Mouse (Mus musculus) embryonic fibroblast, embryonic 13.5 days (primary cell): ENCODE data around the gene Hsd17b11. TPM values are rescaled to one million over a fixed set of nuclear protein-coding genes. Genes with fewer than 3 reads are reported as not detected.
A peak's percentile ranks its signal among the peaks of the same experiment; 100 is the strongest.

ENCODE experiments used
- H3K27ac ChIP-seq: 2 replicates; pipeline ENCODE4 v1.5.1; 2012; ENCODE audit warnings: low read length, control low read depth, inconsistent platforms; ENCODE audit not compliant: insufficient read depth
- H3K4me1 ChIP-seq: 2 replicates; pipeline ENCODE4 v1.6.1; 2011; ENCODE audit warnings: low read length; ENCODE audit not compliant: control insufficient read depth, insufficient read depth
- H3K4me3 ChIP-seq: 2 replicates; pipeline ENCODE4 v1.5.1; 2011; ENCODE audit warnings: mild to moderate bottlenecking, control low read depth, low read length; ENCODE audit not compliant: insufficient read depth
- CTCF ChIP-seq: IDR thresholded peaks from 2 replicates; pipeline ENCODE4 v1.5.1; 2011; ENCODE audit warnings: mild to moderate bottlenecking, control low read depth, low read length, moderate library complexity, borderline replicate concordance; ENCODE audit not compliant: insufficient read depth
- POLR2A ChIP-seq: IDR thresholded peaks from 2 replicates; pipeline ENCODE4 v1.6.1; 2011; ENCODE audit warnings: low read depth, mild to moderate bottlenecking, control low read depth, low read length, moderate library complexity
- polyA plus RNA-seq: library from polyadenylated mRNA; stranded (reverse); fragments of >200 nt; gene quantifications from 2 replicates; pipeline ENCODE4 v1.2.4, GENCODE M21; 2011; ENCODE audit warnings: low read depth; ENCODE audit not compliant: missing spikeins, insufficient read length

The Hsd17b11 gene
- polyA plus RNA-seq, 1 experiment: 36.9 TPM

DNA sequence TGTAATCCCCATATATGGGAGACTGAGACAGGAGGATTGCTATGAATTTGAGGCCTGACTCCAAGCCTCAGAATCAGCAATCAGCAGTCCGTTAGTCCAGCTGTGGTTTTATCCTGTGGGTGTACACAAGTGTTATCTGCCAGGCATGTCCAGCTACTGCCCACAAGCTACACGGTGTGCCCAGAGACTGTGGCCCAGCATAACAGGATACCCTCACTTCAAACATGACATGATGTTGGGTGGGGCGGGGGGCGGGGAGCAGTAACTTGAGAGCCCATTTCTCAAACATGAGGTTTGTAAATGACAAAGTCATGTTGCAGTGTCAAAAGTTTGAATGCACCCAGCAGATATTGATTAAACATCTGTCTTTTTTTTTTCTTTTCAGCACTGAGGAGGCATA, 34.1 kb upstream of the Hsd17b11 start:
- peaks cover 3% of the 10 kb centered on the region; the same call in 1 of the 2 replicates for H3K4me1 ChIP-seq
- TF ChIP-seq CTCF: no peak
- no peak for TF ChIP-seq POLR2A
- peak overlapping the region; percentile 53 for H3K27ac ChIP-seq
- H3K4me3 ChIP-seq: no peak overlapping the region

DNA sequence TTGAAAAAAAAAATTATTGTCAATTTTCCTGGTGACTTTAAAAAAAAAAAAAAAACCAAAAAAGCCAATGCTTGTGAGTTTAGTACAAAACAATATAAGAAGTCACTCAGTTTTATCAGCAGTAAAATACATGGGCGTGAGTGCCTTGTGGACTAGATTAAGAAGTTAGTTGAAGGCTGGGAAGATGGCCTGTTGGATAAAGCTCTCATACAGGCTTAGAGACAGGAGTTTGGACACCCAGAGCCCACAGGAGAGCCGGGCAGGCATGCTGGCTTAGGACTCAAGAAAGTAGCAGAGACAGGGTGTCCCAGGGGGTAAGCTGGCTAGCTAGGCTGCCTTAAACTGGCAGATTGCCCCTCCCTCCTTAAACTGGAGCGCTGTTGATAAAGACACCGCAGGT, 33.2 kb upstream of the Hsd17b11 start:
- Histone ChIP-seq H3K4me3 (no peak overlapping the region), H3K27ac (no peak overlapping the region), H3K4me1 (peaks cover 3% of the 10 kb centered on the region; the same call in 1 of the 2 replicates)
- no peak for TF ChIP-seq CTCF

DNA sequence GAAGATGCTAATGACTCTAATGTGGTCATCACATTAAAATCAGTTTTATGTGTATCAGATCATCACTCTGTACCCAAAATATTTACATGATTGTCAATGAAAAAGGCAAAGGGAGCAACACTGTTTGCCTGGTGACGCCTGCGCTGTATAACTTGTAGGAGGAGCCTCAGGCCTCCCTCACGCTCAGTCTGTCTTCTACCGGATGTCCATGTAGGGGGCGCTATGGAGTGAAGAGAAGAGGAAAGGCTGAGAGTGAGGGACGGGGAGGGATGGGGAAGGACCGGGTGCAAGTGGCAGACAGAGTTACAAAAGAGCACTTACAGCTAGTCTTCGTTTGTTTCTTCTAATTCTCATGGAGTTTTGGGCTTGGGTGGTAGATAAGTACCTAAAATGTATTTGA, 31.2 kb upstream of the Hsd17b11 start:
- TF ChIP-seq CTCF (no peak), POLR2A (no peak)
- Histone ChIP-seq H3K4me3 (no peak overlapping the region), H3K27ac (no peak overlapping the region), H3K4me1 (peaks cover 3% of the 10 kb centered on the region; the same call in 1 of the 2 replicates)

DNA sequence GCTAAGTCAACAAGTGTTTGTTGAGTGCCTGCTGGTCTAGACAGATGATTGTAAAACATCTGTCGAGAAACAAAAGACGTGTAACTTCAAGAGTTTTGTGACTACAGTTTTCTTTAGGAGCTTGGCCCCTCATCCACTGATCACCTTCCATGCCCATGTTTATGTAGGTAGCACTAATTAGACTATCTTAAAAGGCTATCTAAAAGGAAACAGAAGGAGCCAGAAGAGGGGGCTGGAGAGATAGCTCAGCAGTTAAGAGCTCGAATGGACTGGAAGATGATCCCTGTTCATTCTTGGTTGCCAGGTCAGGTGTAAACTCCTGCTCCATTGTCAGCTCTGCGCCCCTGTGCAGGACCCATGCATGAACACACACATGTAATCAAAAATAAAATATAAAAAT, 26.4 kb upstream of the Hsd17b11 start:
- Histone ChIP-seq H3K27ac (no peak overlapping the region), H3K4me1 (no peaks in the 10 kb centered on the region; the same call in 1 of the 2 replicates), H3K4me3 (peak overlapping the region; percentile 79)
- TF ChIP-seq CTCF: no peak

DNA sequence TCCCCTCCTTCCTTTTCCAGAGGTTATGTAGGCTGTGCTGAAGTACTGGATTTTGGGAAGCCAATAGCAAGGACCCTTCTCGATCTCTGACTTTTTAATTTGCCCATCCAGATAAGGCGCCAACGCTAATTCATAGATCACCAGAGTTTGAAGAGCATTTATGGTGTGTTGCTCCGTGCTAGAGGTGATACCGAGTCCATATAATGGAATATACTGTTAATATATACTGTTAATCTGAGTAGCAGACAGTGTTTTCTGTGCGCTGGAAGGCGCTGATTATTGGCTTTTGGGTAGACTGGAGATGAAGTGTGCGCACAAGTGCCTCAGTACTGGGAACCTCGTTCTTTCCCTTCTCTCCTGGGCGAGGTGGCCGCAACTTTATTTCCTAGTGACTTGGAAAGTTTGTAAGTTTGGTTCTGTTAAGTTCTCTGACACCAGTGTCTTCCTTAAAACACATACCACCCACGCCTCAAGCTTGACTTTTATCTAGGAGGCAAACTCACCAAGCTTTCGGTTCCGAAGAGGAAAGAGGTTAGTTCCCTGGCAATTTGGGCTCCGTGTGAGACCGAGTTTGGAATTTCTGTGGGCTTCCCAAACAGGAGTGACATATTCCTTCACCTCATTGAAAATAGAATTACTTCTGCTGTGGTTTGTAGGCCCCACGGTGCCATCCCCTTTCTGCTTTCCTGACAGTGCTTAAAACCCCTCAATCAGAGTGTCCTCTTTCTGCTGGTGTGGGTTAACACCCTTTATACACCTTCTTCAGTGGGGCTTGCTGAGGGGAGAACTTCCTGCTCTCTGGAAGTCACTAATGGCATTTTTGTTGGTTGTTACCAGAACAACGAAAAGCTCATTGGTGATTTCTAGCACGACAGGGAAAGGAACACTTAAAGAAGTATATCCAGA, 25.7 kb upstream of the Hsd17b11 start:
- Histone ChIP-seq H3K4me1 (no peaks in the 10 kb centered on the region; the same call in 1 of the 2 replicates), H3K27ac (peak overlapping the region; percentile 70), H3K4me3 (peak overlapping the region; percentile 79)
- TF ChIP-seq CTCF (no peak), POLR2A (no peak; the same call in 1 of the 2 replicates)

DNA sequence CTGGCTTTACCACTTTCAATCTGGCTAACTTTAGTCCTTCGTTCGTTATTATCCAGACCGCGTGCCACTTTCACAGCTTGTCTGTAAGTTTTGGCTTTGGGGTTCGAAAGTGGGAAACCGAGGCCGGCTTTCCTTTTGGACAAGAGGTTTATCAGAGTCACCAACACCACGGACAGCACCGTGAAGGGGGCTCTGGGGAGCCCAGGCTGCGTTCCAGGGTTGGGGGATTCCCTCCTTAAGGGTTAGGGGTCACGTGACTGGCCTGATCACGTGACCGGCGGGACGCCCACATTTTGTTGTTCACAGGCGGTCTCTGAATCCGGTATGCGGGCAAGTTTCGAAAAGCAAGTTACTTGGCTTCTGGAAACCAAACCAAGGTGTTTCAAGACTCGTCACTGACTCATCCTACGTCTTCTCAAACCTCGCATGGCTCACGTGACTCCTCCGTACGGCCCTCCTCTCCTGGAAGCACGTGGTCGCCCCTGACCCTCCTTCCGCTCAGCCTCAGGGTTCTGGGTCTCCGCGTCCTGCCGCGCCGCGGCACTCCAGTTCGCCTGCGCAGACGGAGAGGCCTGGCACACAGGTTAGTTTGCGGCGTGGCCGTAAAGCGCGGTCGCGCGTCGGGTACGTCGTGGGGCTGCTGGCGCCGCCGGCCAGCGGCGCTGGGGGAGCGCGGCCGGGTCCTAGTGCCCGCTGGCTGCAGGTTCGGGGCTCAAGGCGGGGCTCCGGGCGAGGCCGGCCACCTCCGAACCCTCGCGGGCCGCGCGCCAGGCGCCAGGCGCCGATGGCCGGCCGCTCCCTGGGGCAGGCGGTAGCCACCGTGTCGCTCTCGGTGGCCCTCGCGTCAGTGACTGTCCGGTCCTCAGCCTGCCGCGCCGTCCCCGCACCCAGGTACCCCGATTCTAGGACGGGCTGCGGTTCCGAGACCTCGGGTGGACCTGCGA, 24.8 kb upstream of the Hsd17b11 start, which contains the start of gene Nudt9:
TSS of gene Nudt9 (plus strand) at position 51 of the 944 bp plus-strand sequence.
- Histone ChIP-seq H3K4me1 (no peaks in the 10 kb centered on the region; the same call in 1 of the 2 replicates), H3K4me3 (peak within 1 kb of the TSS; percentile 79), H3K27ac (peak within 1 kb of the TSS; percentile 70)
- no peak for TF ChIP-seq CTCF
- TF ChIP-seq POLR2A: peak; percentile 71

DNA sequence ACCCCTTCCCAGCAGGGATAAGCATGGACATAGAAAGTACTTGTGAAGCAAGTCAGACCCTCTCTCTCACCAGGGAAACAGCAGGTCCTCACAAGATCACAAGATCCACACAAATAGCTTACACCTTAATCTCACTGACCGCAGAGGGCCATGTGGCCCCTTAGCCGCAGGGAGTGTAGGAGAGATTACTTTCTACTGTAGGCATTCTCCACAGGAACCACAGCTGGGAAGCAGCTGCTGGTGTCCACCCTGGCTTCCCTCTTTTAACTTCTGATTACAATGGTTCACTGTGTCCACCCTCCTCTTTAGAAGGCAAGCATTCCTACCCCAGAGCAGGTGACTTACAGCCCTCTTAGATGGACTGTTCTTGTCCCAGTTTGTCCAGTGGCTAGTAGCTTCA, 22.0 kb upstream of the Hsd17b11 start:
- no peak overlapping the region for H3K4me3 ChIP-seq
- no peak overlapping the region for H3K27ac ChIP-seq
- TF ChIP-seq CTCF (no peak), POLR2A (no peak)
- no peaks in the 10 kb centered on the region; the same call in 1 of the 2 replicates for H3K4me1 ChIP-seq

DNA sequence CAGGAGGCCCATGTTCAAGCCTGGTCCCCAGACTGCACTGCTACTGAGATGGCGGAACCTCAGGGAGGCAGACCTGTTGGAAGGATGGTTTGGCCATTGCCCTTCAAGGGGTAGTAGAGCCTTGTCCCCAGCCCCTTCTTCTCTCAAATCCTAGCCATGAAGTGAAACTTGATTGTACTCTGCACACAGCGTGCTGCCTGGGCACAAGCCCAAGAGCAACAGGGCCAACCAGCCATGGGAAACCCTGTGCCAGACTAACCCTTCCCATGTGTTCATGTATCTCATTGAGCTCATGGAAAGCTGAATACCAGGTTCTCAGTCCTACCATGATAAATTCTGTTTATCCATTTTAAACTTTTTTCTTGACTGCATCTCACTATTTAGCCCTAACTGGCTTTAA, 21.2 kb upstream of the Hsd17b11 start:
- no peak overlapping the region for H3K4me3 ChIP-seq
- H3K27ac ChIP-seq: no peak overlapping the region
- no peak for TF ChIP-seq POLR2A
- no peak for TF ChIP-seq CTCF
- no peaks in the 10 kb centered on the region; the same call in 1 of the 2 replicates for H3K4me1 ChIP-seq

DNA sequence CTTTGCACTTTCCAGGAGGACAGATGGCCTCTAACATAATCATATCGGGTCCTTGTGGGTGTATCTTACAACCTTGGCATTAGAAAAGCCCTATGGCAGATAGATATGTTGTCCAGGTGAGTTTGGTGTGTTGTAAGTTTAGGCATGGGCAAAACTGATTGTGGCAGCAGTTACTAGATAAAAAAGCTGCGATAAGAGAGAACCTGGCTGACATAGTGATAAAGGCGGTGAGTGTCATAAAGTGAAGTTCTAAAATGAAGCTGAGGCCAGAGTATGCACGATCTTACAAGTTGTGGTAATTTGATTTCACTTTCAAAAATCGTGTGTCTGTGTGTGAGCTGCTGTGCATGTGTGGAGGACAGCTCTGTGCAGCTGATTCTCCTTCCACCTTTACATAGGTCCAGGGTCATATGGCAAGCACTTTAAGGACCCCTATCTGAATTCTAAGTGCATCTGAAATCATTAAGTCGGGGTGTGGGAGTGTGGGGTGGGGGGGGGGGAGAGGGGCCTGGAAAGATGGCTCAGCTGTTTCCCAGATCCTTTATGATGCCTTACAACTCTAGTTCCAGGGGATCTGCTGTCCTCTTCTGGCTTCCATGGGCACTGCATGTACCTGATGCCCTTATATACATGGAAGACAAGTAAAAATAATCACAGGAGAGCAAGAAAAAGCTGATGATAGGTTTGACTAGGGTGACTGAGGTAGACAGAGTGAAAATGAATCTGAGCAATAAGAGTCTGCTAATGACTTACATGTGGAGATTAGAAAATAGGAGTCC, 17.6 kb upstream of the Hsd17b11 start:
- TF ChIP-seq POLR2A (no peak), CTCF (peak; percentile 42; the same call in 1 of the 2 replicates)
- Histone ChIP-seq H3K27ac (no peak overlapping the region), H3K4me1 (no peaks in the 10 kb centered on the region; the same call in 1 of the 2 replicates), H3K4me3 (no peak overlapping the region)
